Mouse (Mus musculus) thymus, postnatal 0 days (tissue): Measurements from ENCODE around the gene Yae1d1. TPM values are rescaled to one million over a fixed set of nuclear protein-coding genes. Genes with fewer than 3 reads are reported as not detected.
A peak's percentile ranks its signal among the peaks of the same experiment; 100 is the strongest.
"Not testable (repeated sequence)": the region's sequence is repeated elsewhere in the genome, so short reads cannot be mapped to it uniquely, and the experiment has no call there.

Experiments
- DNase-seq: peaks from one replicate; pipeline ENCODE4 v3.0.0-alpha.2; 2015; ENCODE audit warnings: low spot score
- polyA plus RNA-seq: library from polyadenylated mRNA; unstranded; fragments of >200 nt; fragmentation: Nextera tagmentation; extraction: Ambion mirVana; gene quantifications from 2 replicates; pipeline ENCODE4 v1.2.1, GENCODE M21; 2015

Gene Yae1d1
- polyA plus RNA-seq, result 55.3 and 57.6 TPM in 2 replicates

GRCm38 (mm10) chr13:17992697-17993514 lies at the start of gene Yae1d1:
TSS of gene Yae1d1 (minus strand) at chr13:17993349.
- DNase-seq, result peak; percentile 91

GRCm38 (mm10) chr13:18038814-18039213 lies 45.7 kb upstream of the Yae1d1 start:
- DNase-seq, result no peak

- DNase-seq, result no peak
Measured at GRCm38 (mm10) chr13:18016604-18017003, 23.5 kb upstream of the Yae1d1 start.

- no peak for DNase-seq
Measured at GRCm38 (mm10) chr13:18013205-18013604, 20.1 kb upstream of the Yae1d1 start.

GRCm38 (mm10) chr13:18011055-18011454 lies 17.9 kb upstream of the Yae1d1 start:
- DNase-seq, result no peak

- no peak for DNase-seq
Measured at GRCm38 (mm10) chr13:17993515-17993847, 332 bp upstream of the Yae1d1 start.

GRCm38 (mm10) chr13:17992009-17992408 lies 1.1 kb downstream of the Yae1d1 start:
- DNase-seq, result no peak

- DNase-seq, result no peak
Measured at GRCm38 (mm10) chr13:17983194-17983593, 10.0 kb downstream of the Yae1d1 start.

- DNase-seq, result no peak
Measured at GRCm38 (mm10) chr13:17982634-17983033, 10.5 kb downstream of the Yae1d1 start.

GRCm38 (mm10) chr13:17976854-17977739 lies 16.1 kb downstream of the Yae1d1 start:
- no peak for DNase-seq

GRCm38 (mm10) chr13:17975891-17976290 lies 17.3 kb downstream of the Yae1d1 start:
- no peak for DNase-seq

GRCm38 (mm10) chr13:17975457-17975856 lies 17.7 kb downstream of the Yae1d1 start:
- DNase-seq, result no peak

GRCm38 (mm10) chr13:17974734-17975133 lies 18.4 kb downstream of the Yae1d1 start:
- no peak for DNase-seq

- DNase-seq, result no peak
Measured at GRCm38 (mm10) chr13:17960613-17961012, 32.5 kb downstream of the Yae1d1 start.

GRCm38 (mm10) chr13:17954282-17954681 lies 38.9 kb downstream of the Yae1d1 start:
- DNase-seq, result no peak

GRCm38 (mm10) chr13:17950581-17950980 lies 42.6 kb downstream of the Yae1d1 start:
- DNase-seq, result not testable (repeated sequence)

GRCm38 (mm10) chr13:17949555-17949954 lies 43.6 kb downstream of the Yae1d1 start:
- DNase-seq, result no peak

GRCm38 (mm10) chr13:17944078-17944917 lies 48.9 kb downstream of the Yae1d1 start, which contains the start of gene Rala:
TSS of gene Rala (minus strand) at chr13:17944239.
- DNase-seq, result peak; percentile 91

- DNase-seq, result peak; percentile 32
Measured at GRCm38 (mm10) chr13:17943306-17944077, 49.7 kb downstream of the Yae1d1 start.

GRCm38 (mm10) chr13:17942338-17942737 lies 50.8 kb downstream of the Yae1d1 start:
- peak; percentile 2 for DNase-seq
